Mouse (Mus musculus) erythroblast, embryonic 14.5 days (primary cell): ENCODE measurements around the gene Atp9a. TPM values are rescaled to one million over a fixed set of nuclear protein-coding genes. Genes with fewer than 3 reads are reported as not detected.
A peak's percentile ranks its signal among the peaks of the same experiment; 100 is the strongest.

Experiments used
- H3K27me3 ChIP-seq: 2 replicates; pipeline ENCODE4 v1.6.1; 2012; ENCODE audit warnings: inconsistent platforms; ENCODE audit not compliant: control insufficient read depth
- H3K36me3 ChIP-seq: 2 replicates; pipeline ENCODE4 v1.6.1; 2012; ENCODE audit warnings: mild to moderate bottlenecking, inconsistent platforms; ENCODE audit not compliant: control insufficient read depth
- H3K4me1 ChIP-seq: 2 replicates; pipeline ENCODE4 v1.6.1; 2012; ENCODE audit warnings: inconsistent platforms; ENCODE audit not compliant: control insufficient read depth
- H3K4me3 ChIP-seq: replicated peaks from 2 replicates; pipeline ENCODE3; 2012; ENCODE audit warnings: moderate library complexity, mild to moderate bottlenecking, inconsistent platforms
- H3K9me3 ChIP-seq: 2 replicates; pipeline ENCODE4 v1.6.1; 2012; ENCODE audit warnings: low read length, inconsistent platforms, mixed read lengths; ENCODE audit not compliant: control insufficient read depth
- GATA1 ChIP-seq: IDR thresholded peaks from 2 replicates; pipeline ENCODE4 v1.6.1; 2012; ENCODE audit warnings: low read length, inconsistent platforms, mixed read lengths
- TAL1 ChIP-seq: IDR thresholded peaks from 3 replicates; pipeline ENCODE4 v1.6.1; 2012; ENCODE audit warnings: low read length, inconsistent platforms, mixed read lengths
- polyA plus RNA-seq: library from polyadenylated mRNA; stranded (reverse); fragments of >175 nt; gene quantifications from 2 replicates; pipeline ENCODE4 v1.2.3, GENCODE M21; 2012

The Atp9a gene
- 0.03 TPM in 1 of 2 replicates, not detected in the other for polyA plus RNA-seq

DNA sequence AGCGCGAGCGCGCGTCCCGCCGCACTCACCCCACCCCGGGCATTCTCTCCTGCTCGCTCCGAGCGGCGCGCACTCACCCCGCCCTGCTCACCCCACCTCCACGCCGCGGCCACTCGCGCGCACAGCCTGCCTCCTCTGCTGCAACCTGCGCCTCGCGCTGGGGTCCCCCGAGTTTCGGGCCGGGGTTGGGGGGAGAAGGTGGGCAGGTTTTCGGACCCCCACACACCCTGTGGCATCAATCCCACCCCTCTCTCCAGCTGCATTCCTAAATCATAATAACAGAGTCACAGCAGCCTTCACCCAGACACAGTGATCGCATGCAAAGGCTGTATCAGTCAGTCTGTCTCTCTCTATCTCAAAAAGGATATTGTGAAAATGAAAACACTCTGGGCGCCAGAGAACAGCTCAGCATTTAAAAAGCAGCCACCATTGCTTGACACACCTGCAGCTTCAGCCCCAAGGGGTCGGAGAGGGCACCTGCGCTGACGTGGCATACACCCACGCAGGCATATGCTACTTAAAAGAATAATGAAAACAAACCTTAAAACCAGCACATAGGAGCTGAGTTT is at the start of gene Atp9a:
TSS of gene Atp9a (minus strand) at position 351 of the 569 bp plus-strand sequence.
- Histone ChIP-seq H3K9me3 (peaks cover 6% of the 10 kb centered on the region), H3K4me3 (peak within 1 kb of the TSS; percentile 46), H3K27me3 (peaks cover 29% of the 10 kb centered on the region), H3K4me1 (peaks cover 2% of the 10 kb centered on the region; the same call in 1 of the 2 replicates), H3K36me3 (no peaks in the 10 kb centered on the region)
- no peak for TF ChIP-seq GATA1
- no peak for TF ChIP-seq TAL1

DNA sequence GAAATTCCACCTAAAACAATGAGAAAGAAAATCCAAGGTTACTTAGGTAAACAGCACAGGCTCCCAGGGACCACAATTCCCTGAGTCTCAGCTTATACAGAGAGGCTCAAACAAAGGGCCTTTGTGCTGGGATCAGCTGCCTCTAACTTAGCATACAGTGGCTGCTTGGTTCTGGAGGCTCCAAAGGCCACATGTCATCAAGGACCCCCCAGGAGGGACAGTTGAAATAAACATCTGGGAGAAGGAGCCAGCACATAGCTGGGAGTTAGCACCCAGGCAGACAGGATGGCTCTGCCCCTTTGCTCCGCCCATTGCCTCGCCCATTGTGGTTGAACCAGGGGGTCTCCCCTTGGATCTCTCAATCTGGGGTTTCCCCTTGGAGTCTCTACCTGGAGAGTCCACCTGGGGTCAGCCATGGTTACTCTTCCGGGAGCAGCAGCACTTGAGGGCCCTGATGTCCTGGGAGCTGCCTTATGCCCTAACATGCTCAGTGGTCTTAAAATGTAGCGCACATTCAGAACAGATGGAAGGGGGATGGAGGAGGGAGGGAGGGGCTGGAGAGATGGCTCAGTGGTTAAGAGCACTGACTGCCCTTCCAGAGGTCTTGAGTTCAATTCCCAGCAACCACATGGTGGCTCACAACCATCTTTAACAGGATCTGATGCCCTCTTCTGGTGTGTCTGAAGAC is 49.0 kb upstream of the Atp9a start:
- no peaks in the 10 kb centered on the region for H3K4me1 ChIP-seq
- H3K36me3 ChIP-seq, result no peaks in the 10 kb centered on the region
- H3K9me3 ChIP-seq, result no peaks in the 10 kb centered on the region
- no peaks in the 10 kb centered on the region for H3K27me3 ChIP-seq
- no peak overlapping the region for H3K4me3 ChIP-seq
- TF ChIP-seq TAL1 (no peak), GATA1 (no peak)

DNA sequence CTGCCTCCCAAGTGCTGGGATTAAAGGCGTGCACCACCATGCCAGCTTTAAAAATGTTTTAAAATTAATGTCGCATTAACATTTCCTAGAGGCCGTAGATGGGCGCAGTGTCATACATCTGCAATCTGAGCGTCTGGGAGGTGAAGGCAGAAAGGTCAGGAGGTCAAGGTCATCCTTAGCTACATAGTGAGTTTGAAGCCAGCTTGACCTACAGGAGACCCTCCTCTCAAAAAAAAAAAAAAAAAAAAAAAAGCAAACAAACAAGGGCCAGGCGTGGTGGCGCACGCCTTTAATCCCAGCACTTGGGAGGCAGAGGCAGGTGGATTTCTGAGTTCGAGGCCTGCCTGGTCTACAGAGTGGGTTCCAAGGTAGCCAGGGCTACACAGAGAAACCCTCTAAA is 44.0 kb upstream of the Atp9a start:
- Histone ChIP-seq H3K9me3 (no peaks in the 10 kb centered on the region), H3K4me1 (no peaks in the 10 kb centered on the region), H3K27me3 (no peaks in the 10 kb centered on the region), H3K36me3 (no peaks in the 10 kb centered on the region), H3K4me3 (no peak overlapping the region)
- TF ChIP-seq TAL1 (no peak), GATA1 (no peak)

DNA sequence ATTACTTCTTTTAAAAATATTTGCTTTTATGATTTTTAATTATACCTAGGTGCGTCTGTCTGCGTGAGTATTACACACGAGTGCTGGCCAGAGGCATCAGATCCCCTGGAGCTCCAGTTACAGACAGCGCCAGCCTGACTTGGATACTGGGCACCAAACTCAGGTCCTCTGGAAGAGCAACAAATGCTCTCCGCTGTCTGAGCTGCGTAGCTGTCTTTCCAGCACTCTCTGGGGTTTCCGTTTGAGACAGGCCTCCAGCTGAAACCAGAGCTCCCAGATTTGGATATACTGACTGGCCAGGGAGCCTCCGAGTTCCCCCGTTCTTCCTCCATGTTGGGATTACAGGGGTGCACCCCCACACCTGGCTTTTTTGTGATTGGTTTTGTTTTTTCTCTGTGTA is 38.4 kb upstream of the Atp9a start:
- TF ChIP-seq TAL1 (no peak), GATA1 (no peak)
- no peaks in the 10 kb centered on the region for H3K9me3 ChIP-seq

DNA sequence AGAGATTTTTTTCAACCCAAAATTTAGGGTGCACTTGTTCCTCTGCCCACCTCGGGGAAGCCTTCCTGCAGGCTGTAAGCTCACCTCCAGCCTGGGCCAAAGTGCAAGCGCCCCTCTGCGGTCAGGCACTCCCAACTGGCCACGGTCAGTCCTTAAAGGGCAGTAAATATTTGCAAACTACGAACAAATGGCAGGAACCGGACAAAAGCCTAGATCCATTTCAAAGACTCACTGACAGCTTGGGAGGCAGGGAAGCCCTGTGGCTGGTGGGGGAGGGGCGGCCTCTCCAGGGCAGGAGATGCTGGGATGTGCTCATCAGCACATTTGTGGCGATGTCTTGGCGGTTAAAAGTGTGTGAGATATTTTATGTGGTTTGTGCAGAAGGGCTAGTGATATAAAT is 37.8 kb upstream of the Atp9a start:
- H3K27me3 ChIP-seq, result no peaks in the 10 kb centered on the region
- no peak overlapping the region for H3K4me3 ChIP-seq
- no peaks in the 10 kb centered on the region for H3K4me1 ChIP-seq
- H3K36me3 ChIP-seq, result no peaks in the 10 kb centered on the region
- TF ChIP-seq GATA1 (no peak), TAL1 (no peak)
- H3K9me3 ChIP-seq, result no peaks in the 10 kb centered on the region

More for the DNA sequence above, 38.4 kb upstream of the Atp9a start:
- no peaks in the 10 kb centered on the region for H3K36me3 ChIP-seq
- H3K4me3 ChIP-seq, result no peak overlapping the region
- no peaks in the 10 kb centered on the region for H3K27me3 ChIP-seq
- H3K4me1 ChIP-seq, result no peaks in the 10 kb centered on the region

DNA sequence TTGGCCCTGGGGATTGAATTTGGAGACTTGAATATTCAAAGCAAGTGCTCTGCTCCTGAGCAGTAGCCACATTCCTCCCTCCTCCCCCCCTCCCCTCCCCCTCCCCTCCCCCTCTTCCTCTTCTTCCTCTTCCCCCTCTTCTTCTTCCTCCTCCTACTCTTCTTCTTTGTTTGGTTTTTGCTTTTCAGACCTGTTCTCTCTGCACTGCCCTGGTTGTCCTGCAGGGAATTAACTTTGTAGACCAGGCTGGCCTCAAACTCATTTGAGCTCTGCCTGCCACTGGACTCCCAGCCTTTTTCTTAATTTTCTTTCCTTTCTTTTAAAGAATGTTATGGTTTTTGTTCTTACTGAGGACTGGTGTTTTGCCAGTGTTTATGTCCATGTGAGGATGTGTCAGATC is 35.3 kb upstream of the Atp9a start:
- TF ChIP-seq TAL1 (no peak), GATA1 (no peak)
- no peaks in the 10 kb centered on the region for H3K9me3 ChIP-seq
- no peaks in the 10 kb centered on the region for H3K27me3 ChIP-seq
- H3K4me3 ChIP-seq, result no peak overlapping the region
- H3K4me1 ChIP-seq, result no peaks in the 10 kb centered on the region
- H3K36me3 ChIP-seq, result no peaks in the 10 kb centered on the region

DNA sequence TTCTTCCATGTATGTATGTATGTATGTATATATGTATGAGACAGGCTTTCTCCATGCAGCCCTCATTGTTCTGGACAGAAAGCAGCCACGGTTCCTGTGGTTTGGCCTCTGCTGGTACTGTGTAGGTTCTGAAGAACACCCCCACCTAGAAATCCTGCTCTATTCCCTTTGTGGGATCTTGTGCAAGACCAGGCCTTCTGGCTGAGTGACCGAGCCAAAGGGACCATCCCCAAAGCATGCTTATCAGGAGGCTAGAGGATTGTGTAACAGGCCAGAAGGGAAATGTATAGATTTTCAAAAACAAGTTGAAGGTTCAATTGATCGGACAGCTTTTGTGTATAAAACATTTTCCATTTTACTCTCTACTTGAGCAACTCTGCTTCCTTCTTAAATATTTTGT is 34.0 kb upstream of the Atp9a start:
- no peaks in the 10 kb centered on the region for H3K36me3 ChIP-seq
- H3K4me1 ChIP-seq, result no peaks in the 10 kb centered on the region
- H3K27me3 ChIP-seq, result no peaks in the 10 kb centered on the region
- no peak overlapping the region for H3K4me3 ChIP-seq
- TF ChIP-seq TAL1 (no peak), GATA1 (no peak)
- H3K9me3 ChIP-seq, result no peaks in the 10 kb centered on the region

DNA sequence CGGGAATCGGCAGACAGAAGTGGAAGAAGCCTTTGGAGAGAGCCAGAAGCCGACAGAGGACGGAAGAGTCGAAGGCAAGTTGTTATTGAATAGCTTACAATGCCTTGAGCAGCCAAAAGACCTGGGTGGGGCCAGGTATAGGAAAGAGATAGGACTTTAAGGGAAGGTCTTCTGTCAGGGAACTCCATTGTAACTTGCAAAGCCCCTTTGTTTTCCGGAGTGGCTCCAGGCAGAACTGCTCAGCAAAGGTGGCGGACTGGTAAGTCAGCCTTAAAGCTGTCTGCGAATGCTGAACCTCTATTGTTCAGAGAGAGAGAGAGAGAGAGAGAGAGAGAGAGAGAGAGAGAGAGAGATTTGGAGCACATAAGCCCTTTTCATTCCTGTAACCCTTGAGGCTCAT is 27.1 kb upstream of the Atp9a start:
- H3K36me3 ChIP-seq, result no peaks in the 10 kb centered on the region
- H3K4me1 ChIP-seq, result no peaks in the 10 kb centered on the region
- TF ChIP-seq TAL1 (no peak), GATA1 (no peak)
- no peak overlapping the region for H3K4me3 ChIP-seq
- no peaks in the 10 kb centered on the region for H3K9me3 ChIP-seq
- peaks cover 49% of the 10 kb centered on the region for H3K27me3 ChIP-seq

DNA sequence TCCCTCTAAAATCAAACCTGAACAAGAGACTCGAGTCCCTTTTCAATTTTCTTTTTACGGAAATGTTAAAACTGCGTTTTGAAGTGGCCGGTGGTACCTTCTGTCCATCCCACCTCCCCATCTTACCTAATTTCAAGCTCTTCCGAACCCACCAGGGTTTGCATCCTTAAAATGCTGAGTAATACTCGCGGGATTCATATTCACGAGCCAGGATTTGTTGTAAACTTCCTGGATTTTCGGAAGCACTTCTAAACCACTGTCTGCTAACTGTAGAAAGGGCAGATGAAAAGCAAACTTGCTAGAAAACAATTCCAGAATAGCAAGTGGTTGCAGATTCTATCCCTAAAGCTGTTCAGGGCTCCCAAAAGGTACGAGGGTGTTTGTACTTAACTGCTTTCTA is 25.4 kb upstream of the Atp9a start, which contains the start of gene Sall4:
TSS of gene Sall4 (minus strand) at position 362 of the 400 bp plus-strand sequence.
- H3K4me3 ChIP-seq, result peak within 1 kb of the TSS; percentile 39
- no peak for TF ChIP-seq GATA1
- TF ChIP-seq TAL1, result no peak
- no peaks in the 10 kb centered on the region for H3K9me3 ChIP-seq
- no peaks in the 10 kb centered on the region for H3K36me3 ChIP-seq
- no peaks in the 10 kb centered on the region for H3K4me1 ChIP-seq
- peaks cover 58% of the 10 kb centered on the region for H3K27me3 ChIP-seq

DNA sequence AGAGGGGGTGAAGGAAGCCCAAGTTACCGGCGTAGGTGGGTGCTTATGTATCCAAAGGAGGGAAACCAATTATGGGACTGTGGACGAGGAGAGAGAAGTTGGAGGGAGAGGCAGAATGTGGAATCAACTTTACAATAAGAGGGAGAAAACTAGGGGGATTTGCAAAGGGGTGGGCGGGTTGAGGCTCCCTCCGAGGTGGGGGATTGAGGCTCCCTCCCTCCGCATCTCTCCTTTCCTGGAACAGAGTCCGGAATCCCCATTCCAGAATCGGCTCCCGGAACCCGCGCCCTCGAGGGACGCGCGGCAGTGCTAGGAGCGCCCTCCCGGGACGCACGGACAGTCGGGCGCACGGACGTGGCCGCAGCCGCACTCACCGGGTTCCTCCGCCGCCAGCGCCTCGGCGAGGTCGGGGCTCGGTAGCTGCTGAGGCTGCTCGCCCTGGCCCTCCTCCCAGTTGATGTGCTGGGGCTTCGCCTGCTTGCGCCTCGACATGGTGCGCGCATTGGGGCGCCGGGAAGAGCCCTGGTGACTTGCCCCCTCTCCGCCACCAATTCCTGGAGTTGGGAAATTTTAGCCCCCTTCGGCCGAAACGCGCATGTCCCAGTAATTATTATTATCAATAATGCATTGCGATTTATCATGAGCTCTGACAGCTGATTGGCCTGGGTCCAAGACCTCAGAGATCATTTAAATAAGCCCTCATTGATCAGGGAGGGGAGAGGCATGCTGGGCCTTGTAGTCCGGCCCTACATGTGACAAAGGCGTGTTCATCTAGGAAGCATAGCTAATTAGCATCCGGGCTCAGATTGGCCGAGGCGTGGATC is 24.5 kb upstream of the Atp9a start:
- H3K27me3 ChIP-seq, result peaks cover 65% of the 10 kb centered on the region
- no peaks in the 10 kb centered on the region for H3K9me3 ChIP-seq
- no peaks in the 10 kb centered on the region for H3K36me3 ChIP-seq
- H3K4me1 ChIP-seq, result no peaks in the 10 kb centered on the region
- H3K4me3 ChIP-seq, result peak overlapping the region; percentile 39
- TF ChIP-seq GATA1 (no peak), TAL1 (no peak)
